Mouse (Mus musculus) limb, embryonic 14.5 days (tissue): Measurements from ENCODE around the gene AI413582. TPM values are rescaled to one million over a fixed set of nuclear protein-coding genes. Genes with fewer than 3 reads are reported as not detected.

Experiments used
- ATAC-seq: fragments of 200-750 bp; cut with Nextera tagmentation; 2 replicates; pipeline ENCODE4 v1.8.0; 2017; ENCODE audit warnings: low read depth, moderate number of reproducible peaks, moderate TSS enrichment; ENCODE audit not compliant: low FRiP score
- DNase-seq: peaks from one replicate; pipeline ENCODE4 v3.0.0-alpha.2; 2015; ENCODE audit warnings: low spot score
- H3K27ac ChIP-seq: fragments of 300-500 bp; sonication (generic); replicated peaks from 2 replicates; pipeline ENCODE4 v1.5.1; 2014; ENCODE audit warnings: low read depth, mild to moderate bottlenecking, low read length, moderate library complexity, mixed read lengths
- H3K27me3 ChIP-seq: fragments of 300-500 bp; sonication (generic); 2 replicates; pipeline ENCODE4 v1.6.1; 2014; ENCODE audit warnings: low read length, mixed read lengths; ENCODE audit not compliant: control insufficient read depth, insufficient read depth
- H3K36me3 ChIP-seq: fragments of 300-500 bp; sonication (generic); 2 replicates; pipeline ENCODE4 v1.6.1; 2014; ENCODE audit warnings: mild to moderate bottlenecking, low read length, moderate library complexity, mixed read lengths; ENCODE audit not compliant: control insufficient read depth, insufficient read depth
- H3K4me1 ChIP-seq: fragments of 300-500 bp; sonication (generic); 2 replicates; pipeline ENCODE4 v1.6.1; 2014; ENCODE audit warnings: antibody characterized with exemption, low read length, mixed read lengths; ENCODE audit not compliant: control insufficient read depth, insufficient read depth
- H3K4me2 ChIP-seq: fragments of 300-500 bp; sonication (generic); replicated peaks from 2 replicates; pipeline ENCODE4 v1.6.1; 2014; ENCODE audit warnings: low read depth, mild to moderate bottlenecking, low read length, moderate library complexity; ENCODE audit not compliant: severe bottlenecking
- H3K4me3 ChIP-seq: fragments of 300-500 bp; sonication (generic); replicated peaks from 2 replicates; pipeline ENCODE4 v1.5.1; 2014; ENCODE audit warnings: low read length
- H3K9ac ChIP-seq: fragments of 300-500 bp; sonication (generic); 2 replicates; pipeline ENCODE4 v1.6.1; 2014; ENCODE audit warnings: mild to moderate bottlenecking, low read depth, low read length, moderate library complexity; ENCODE audit not compliant: severe bottlenecking
- H3K9me3 ChIP-seq: fragments of 300-500 bp; sonication (generic); 2 replicates; pipeline ENCODE4 v1.6.1; 2016; ENCODE audit warnings: low read length; ENCODE audit not compliant: control insufficient read depth
- POLR2A ChIP-seq: fragments of 200-500 bp; IDR thresholded peaks from 2 replicates; pipeline ENCODE4 v1.8.0; 2012; ENCODE audit warnings: inconsistent platforms, mild to moderate bottlenecking, moderate library complexity, borderline replicate concordance; ENCODE audit not compliant: insufficient read depth, insufficient read length; ENCODE audit errors: extremely low read depth
- WGBS: fragments of 180-500 bp; shearing (Covaris S2); extraction: QIAGEN DNeasy Blood & Tissue Kit; methylation state at CpG from one replicate; pipeline ENCODE4 v1.1.7; 2014; 5-methylcytosine and 5-hydroxymethylcytosine counted together
- polyA plus RNA-seq, 2 experiments: library from polyadenylated mRNA; depleted of rRNA in 1 of 2; stranded (reverse) in 1 of 2; unstranded in 1 of 2; fragments of >200 nt; fragmentation: Nextera tagmentation in 1 of 2; extraction: Ambion mirVana in 1 of 2; gene quantifications; 2 replicates each; pipeline versions ENCODE4 v1.2.1 to v1.2.3; 2012 to 2014

The AI413582 gene
- polyA plus RNA-seq, 2 experiments = 24.1 to 31.9 TPM

DNA sequence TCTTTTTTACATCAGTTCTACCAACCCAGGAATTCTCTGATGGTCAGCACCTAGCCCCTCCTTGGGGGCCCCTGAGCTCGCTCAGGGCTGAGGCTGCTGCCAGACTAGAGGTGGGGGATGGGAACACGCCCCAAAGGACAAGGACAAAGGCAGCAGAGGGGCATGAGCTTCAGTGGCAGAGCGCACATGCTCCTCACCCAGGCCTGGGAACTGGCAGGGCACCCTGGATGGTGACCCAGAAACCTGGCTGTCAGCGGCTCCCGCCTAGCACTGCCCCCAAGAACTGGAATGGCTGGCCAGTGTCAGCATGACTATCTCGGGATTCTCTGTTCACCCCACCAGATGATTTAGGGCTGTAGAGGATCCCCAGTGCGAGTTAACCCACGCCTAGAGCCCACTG lies 16.3 kb downstream of the AI413582 start:
- DNase-seq = no peak
- H3K4me1 ChIP-seq = peaks cover 6% of the 10 kb centered on the region; the same call in 1 of the 2 replicates
- no peak overlapping the region for H3K4me3 ChIP-seq
- no peak overlapping the region for H3K4me2 ChIP-seq
- H3K27me3 ChIP-seq = no peaks in the 10 kb centered on the region
- no peak for TF ChIP-seq POLR2A
- H3K9me3 ChIP-seq = no peaks in the 10 kb centered on the region
- 0 out of 2 replicates have a peak overlapping the region, but pooled peaks have one; percentile 21 for H3K9ac ChIP-seq
- WGBS = 56% methylated on average over 8 of the region's 8 CpGs
- ATAC-seq = no peak
- H3K36me3 ChIP-seq = no peaks in the 10 kb centered on the region
- H3K27ac ChIP-seq = no peak overlapping the region

DNA sequence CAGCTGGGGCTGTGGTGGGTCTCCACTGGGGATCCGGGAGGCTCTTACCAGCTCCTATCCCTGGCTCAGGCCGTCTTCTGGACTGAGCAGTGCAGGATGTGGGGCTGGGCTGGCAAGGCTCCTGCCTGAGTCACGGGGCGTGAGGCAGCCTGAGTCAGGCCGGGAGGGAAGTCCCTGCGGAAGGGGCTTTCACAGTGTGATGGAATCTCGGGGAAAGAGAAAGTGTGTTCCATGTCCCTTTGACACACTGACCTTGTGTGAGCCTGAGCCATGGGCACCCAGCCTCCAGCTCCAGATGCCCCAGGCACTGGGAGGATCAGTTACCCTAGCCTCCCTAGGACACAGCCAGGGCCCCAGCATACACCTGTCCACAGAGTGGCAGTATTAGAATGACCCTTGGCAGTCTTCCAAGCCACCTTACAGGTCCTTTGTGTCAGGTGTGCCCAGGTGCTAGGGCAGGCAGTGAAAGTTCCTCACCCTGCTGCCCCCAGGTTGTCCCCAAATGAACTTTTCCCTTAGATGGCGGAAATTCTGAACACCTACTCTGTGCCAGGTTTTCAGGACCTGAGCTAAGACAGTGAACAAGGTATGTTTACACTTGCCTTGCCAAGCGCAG lies 18.2 kb downstream of the AI413582 start:
- TF ChIP-seq POLR2A = no peak
- no peak for DNase-seq
- Histone ChIP-seq H3K4me3 (no peak overlapping the region), H3K4me2 (no peak overlapping the region), H3K9ac (no peak overlapping the region), H3K36me3 (no peaks in the 10 kb centered on the region), H3K9me3 (no peaks in the 10 kb centered on the region), H3K27me3 (no peaks in the 10 kb centered on the region), H3K4me1 (peaks cover 6% of the 10 kb centered on the region; the same call in 1 of the 2 replicates), H3K27ac (no peak overlapping the region)
- no peak for ATAC-seq
- WGBS = 74% methylated on average over 8 of the region's 9 CpGs

DNA sequence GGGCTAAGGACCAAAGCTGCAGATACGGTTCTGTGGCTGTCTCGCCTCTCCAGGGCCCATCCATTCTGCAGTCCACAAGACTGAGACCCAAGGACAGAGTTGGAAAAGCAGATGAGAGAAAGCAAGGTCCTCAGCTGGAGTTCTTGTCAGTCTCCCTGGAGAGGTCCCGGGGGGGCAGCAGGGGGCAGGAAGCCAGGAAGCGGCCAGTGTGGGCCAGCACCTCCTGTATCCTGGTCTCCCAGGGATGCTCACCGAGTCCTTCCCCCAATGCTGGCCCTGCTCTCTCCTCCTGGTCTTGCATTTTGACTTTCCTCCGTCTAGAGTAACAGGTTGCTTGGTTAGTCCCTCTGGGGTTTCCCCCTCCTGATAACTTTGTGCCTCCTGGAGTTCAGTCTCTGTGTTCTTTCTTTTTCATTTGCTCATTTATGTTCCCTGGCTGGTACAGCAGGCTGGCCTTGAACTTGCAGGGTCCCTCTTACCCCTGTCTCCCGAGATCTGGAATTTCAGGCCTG lies 18.9 kb downstream of the AI413582 start:
- Histone ChIP-seq H3K27me3 (no peaks in the 10 kb centered on the region), H3K9me3 (no peaks in the 10 kb centered on the region), H3K27ac (no peak overlapping the region), H3K9ac (no peak overlapping the region), H3K4me1 (peaks cover 6% of the 10 kb centered on the region; the same call in 1 of the 2 replicates), H3K4me2 (no peak overlapping the region), H3K36me3 (no peaks in the 10 kb centered on the region), H3K4me3 (no peak overlapping the region)
- TF ChIP-seq POLR2A = no peak
- ATAC-seq (no peak), DNase-seq (no peak)
- WGBS = 65% methylated on average over 7 of the region's 7 CpGs

DNA sequence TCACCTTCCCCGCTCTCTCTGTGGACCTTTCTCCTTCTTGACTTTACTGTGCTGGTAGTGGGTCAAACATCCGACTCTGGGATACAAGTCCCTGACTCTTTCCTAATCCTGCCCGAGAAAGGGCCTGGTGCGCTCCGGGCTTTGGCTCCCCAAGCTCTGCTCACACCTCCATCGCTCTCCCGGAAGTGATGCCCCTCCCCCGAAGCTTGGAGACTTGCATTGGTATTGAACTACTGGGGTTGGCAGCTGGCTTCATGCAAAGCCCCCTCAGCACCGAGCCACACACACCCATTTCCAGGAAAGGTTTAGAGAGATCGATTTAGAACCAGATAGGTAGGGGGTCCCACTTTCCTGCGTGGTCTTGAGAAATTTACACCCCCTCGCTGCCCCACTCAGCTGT lies 19.6 kb downstream of the AI413582 start:
- ATAC-seq (no peak), DNase-seq (no peak)
- no peak for TF ChIP-seq POLR2A
- H3K27ac ChIP-seq = no peak overlapping the region
- WGBS = 38% methylated on average over 12 of the region's 12 CpGs
- no peak overlapping the region for H3K9ac ChIP-seq
- H3K4me1 ChIP-seq = peaks cover 6% of the 10 kb centered on the region; the same call in 1 of the 2 replicates
- H3K4me3 ChIP-seq = no peak overlapping the region
- H3K4me2 ChIP-seq = no peak overlapping the region
- H3K36me3 ChIP-seq = no peaks in the 10 kb centered on the region
- H3K9me3 ChIP-seq = no peaks in the 10 kb centered on the region
- H3K27me3 ChIP-seq = no peaks in the 10 kb centered on the region

DNA sequence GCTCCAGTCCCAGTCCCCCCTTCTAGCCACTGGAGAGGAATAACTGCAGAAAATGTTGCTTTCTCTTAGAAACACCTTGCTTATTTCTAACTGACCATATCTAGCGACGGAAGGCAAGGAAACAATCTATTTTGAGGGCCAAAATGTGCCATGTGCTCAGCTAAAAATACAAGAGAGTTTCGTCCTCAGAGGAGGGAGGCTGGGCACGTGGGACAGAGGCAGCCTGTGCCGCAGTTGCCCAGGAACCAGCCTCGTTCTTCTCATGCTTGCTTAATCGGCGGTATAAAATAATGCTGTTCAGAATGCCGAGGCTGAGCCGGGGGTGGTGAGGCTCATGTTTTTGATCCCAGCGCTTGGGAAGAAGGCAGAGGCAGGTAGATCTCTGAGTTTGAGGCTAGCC lies 21.0 kb downstream of the AI413582 start:
- Histone ChIP-seq H3K27ac (no peak overlapping the region), H3K27me3 (no peaks in the 10 kb centered on the region), H3K4me2 (no peak overlapping the region), H3K36me3 (no peaks in the 10 kb centered on the region), H3K9me3 (no peaks in the 10 kb centered on the region), H3K4me3 (no peak overlapping the region), H3K4me1 (peaks cover 6% of the 10 kb centered on the region; the same call in 1 of the 2 replicates), H3K9ac (no peak overlapping the region)
- TF ChIP-seq POLR2A = no peak
- WGBS = 84% methylated on average over 11 of the region's 11 CpGs
- ATAC-seq = no peak
- no peak for DNase-seq
